Mouse (Mus musculus) megakaryocyte, embryonic 14.5 days (primary cell): ENCODE results near the gene Cela3a.

Source experiments
- FLI1 ChIP-seq: IDR thresholded peaks from 2 replicates; pipeline ENCODE4 v1.6.1; 2012; ENCODE audit warnings: low read length, inconsistent platforms, mixed read lengths
- GATA1 ChIP-seq: IDR thresholded peaks from 3 replicates; pipeline ENCODE4 v1.6.1; 2012; ENCODE audit warnings: mixed read lengths, low read length, inconsistent platforms, borderline replicate concordance

DNA sequence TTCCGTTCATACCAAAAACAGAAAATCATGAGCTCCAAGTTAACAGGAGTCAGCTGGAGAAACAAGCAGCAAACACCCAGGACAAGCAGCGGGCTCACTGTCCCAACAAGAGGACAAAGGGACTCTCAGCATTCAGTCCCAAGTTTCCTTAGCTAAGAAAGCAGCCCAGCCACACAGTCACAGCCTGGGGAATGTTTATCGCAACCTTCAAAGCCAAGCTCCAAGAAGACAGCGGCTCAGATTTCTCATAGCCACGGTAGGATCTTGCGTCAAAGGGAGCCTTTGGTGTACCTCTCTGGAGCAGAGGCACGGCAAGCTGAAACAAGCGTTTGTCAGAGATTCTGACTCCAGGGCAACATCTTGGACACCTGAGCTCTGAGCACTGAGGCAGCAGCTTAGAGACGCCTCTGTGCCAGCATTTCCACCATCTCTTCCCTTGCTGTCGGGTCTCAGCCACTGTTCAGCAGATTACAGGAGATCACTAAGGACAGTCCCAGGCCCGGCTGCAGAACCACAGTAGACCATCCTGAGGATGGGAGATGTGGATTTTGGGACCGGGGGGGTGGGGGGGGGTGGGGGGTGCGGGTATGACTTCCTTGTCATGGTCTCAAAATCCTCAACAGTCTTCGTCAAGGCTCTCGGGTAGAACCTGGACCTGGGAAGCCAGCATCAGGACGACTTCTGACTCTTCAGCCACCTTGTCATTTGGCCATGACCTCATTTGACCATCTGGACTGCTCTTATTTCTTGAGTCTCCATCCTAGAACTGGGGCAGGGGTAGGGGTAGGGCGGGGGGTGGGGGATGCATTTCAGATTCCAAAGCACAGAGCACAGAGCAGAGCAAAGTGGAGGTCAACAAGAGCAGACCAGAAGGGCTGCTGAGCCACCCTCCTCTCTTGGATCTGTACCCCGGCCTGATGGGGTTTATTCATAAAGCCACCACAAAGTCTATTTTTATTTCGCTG, 34.0 kb downstream of the Cela3a start:
- TF ChIP-seq GATA1 (no peak), FLI1 (no peak)
